Mouse (Mus musculus): ENCODE data around the gene Inka2. TPM values are rescaled to one million over a fixed set of nuclear protein-coding genes. Genes with fewer than 3 reads are reported as not detected.
"Not testable (repeated sequence)": the region's sequence is repeated elsewhere in the genome, so short reads cannot be mapped to it uniquely, and the experiment has no call there.

Inka2 gene
- polyA plus RNA-seq, 1 experiment from 2014 or later: 2.6 TPM

DNA sequence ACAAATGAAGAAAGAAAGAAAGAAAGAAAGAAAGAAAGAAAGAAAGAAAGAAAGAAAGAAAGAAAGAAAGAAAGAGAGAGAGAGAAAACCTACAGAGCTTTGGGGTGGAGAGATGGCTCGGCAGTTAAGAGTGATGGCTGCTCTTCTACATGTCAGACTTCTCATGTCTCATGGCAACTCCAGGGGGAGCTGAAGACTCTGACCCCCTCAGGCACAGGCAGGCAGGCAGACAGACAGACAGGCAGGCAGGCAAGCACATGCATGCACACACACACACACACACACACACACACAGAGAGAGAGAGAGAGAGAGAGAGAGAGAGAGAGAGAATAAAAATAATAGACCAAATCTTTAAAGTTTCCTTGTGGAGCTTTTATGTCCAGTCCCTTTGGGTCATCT lies 3.6 kb upstream of the Inka2 start:
- H3K4me1 ChIP-seq: peaks cover 47% of the 10 kb centered on the region
- not testable (repeated sequence) for ATAC-seq (ENCODE audit: borderline replicate concordance, extremely low read depth, low FRiP score, low TSS enrichment); H3K27ac ChIP-seq; H3K4me3 ChIP-seq; H3K9me3 ChIP-seq; H3K9ac ChIP-seq; H3K36me3 ChIP-seq; H3K4me2 ChIP-seq; H3K27me3 ChIP-seq
- 25% methylated on average over 1 of the region's 1 CpGs for WGBS

GRCm38 (mm10) chr3:105701399-105701798 lies 3.0 kb upstream of the Inka2 start:
- no peak overlapping the region for H3K4me3 ChIP-seq
- no peaks in the 10 kb centered on the region for H3K9me3 ChIP-seq
- peaks cover 47% of the 10 kb centered on the region for H3K4me1 ChIP-seq
- no peak overlapping the region for H3K4me2 ChIP-seq
- no peak for ATAC-seq (ENCODE audit: borderline replicate concordance, extremely low read depth, low FRiP score, low TSS enrichment)
- 46% methylated on average over 5 of the region's 5 CpGs for WGBS
- H3K27me3 ChIP-seq: peaks cover 6% of the 10 kb centered on the region; the same call in 1 of the 2 replicates
- H3K27ac ChIP-seq: no peak overlapping the region
- no peaks in the 10 kb centered on the region for H3K36me3 ChIP-seq
- no peak overlapping the region for H3K9ac ChIP-seq

DNA sequence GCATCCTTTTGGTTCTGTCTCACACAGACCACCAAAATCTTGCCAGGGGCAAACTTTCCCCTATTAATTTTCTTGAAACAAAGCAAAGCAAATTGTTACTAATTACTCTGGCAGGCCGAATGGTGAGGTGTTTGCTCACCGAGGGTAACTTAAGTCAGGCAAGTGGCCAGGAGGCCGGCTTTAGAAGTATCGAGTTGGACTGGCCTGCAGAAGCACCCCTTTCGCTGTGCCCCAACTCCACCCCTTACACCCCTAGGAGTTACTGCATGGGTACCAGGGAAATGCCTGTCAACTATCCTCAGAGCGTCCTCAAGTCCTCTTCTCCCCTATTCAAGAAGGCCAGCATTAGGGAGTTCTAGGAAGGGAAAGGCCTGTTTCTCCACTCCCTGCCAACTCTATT lies 828 bp upstream of the Inka2 start:
- ATAC-seq (ENCODE audit: borderline replicate concordance, extremely low read depth, low FRiP score, low TSS enrichment): no peak
- no peaks in the 10 kb centered on the region for H3K36me3 ChIP-seq
- no peaks in the 10 kb centered on the region for H3K27me3 ChIP-seq
- 0 out of 2 replicates have a peak overlapping the region, but pooled peaks have one; percentile 57 for H3K4me3 ChIP-seq
- peak overlapping the region; percentile 98 for H3K4me2 ChIP-seq
- no peak overlapping the region for H3K9ac ChIP-seq
- peaks cover 61% of the 10 kb centered on the region for H3K4me1 ChIP-seq
- H3K27ac ChIP-seq: peak overlapping the region; percentile 55; the same call in 1 of the 2 replicates
- WGBS: 46% methylated on average over 6 of the region's 6 CpGs
- no peaks in the 10 kb centered on the region for H3K9me3 ChIP-seq

DNA sequence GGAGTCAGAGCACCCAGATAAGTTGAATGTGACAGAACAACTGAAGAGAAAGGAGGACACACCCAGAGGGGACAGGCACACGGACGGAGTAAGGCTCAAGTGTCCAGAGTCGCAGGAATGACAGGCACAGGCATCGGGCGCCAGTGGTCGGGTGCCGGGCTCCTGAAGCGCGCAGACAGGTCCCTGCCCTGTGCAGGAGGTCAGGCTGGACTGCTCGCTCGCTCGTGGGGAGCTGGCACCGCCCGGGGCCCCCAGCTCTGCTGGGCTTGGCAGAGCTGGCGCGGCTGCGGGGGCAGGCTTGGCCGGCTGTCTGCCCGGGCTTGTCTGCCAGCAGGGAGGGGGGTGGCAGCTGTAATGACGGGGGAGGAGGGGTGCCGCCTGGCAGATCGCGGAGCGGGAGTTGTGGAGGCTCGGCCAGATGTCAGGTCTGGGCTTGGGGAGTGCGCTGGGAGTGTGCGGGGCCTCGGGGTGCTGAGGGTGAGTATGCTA lies 706 bp downstream of the Inka2 start:
- Histone ChIP-seq H3K36me3 (no peaks in the 10 kb centered on the region), H3K4me1 (peaks cover 60% of the 10 kb centered on the region), H3K4me3 (peak overlapping the region; percentile 57), H3K4me2 (peak overlapping the region; percentile 98), H3K27me3 (no peaks in the 10 kb centered on the region), H3K27ac (peak overlapping the region; percentile 67; the same call in 1 of the 2 replicates), H3K9me3 (no peaks in the 10 kb centered on the region), H3K9ac (peak overlapping the region; percentile 60)
- 1% methylated on average over 28 of the region's 28 CpGs for WGBS
- ATAC-seq (ENCODE audit: borderline replicate concordance, extremely low read depth, low FRiP score, low TSS enrichment): peak; percentile 23

- Histone ChIP-seq H3K4me2 (peak overlapping the region; percentile 98), H3K4me3 (peak overlapping the region; percentile 57), H3K9me3 (no peaks in the 10 kb centered on the region), H3K4me1 (peaks cover 64% of the 10 kb centered on the region), H3K27me3 (no peaks in the 10 kb centered on the region), H3K9ac (peak overlapping the region; percentile 60), H3K36me3 (no peaks in the 10 kb centered on the region), H3K27ac (no peak overlapping the region)
- WGBS: 40% methylated on average over 3 of the region's 3 CpGs
- no peak for ATAC-seq (ENCODE audit: borderline replicate concordance, extremely low read depth, low FRiP score, low TSS enrichment)
These were observed 1.2 kb downstream of the Inka2 start for GRCm38 (mm10) chr3:105705561-105705960.

- no peak for ATAC-seq (ENCODE audit: borderline replicate concordance, extremely low read depth, low FRiP score, low TSS enrichment)
- Histone ChIP-seq H3K4me1 (peaks cover 63% of the 10 kb centered on the region), H3K36me3 (no peaks in the 10 kb centered on the region), H3K27me3 (no peaks in the 10 kb centered on the region), H3K9me3 (no peaks in the 10 kb centered on the region), H3K27ac (peak overlapping the region; percentile 48), H3K4me3 (no peak overlapping the region; the same call in 1 of the 2 replicates), H3K9ac (no peak overlapping the region), H3K4me2 (peak overlapping the region; percentile 98)
- 31% methylated on average over 4 of the region's 4 CpGs for WGBS
These were observed 2.1 kb downstream of the Inka2 start for GRCm38 (mm10) chr3:105706366-105707020.

DNA sequence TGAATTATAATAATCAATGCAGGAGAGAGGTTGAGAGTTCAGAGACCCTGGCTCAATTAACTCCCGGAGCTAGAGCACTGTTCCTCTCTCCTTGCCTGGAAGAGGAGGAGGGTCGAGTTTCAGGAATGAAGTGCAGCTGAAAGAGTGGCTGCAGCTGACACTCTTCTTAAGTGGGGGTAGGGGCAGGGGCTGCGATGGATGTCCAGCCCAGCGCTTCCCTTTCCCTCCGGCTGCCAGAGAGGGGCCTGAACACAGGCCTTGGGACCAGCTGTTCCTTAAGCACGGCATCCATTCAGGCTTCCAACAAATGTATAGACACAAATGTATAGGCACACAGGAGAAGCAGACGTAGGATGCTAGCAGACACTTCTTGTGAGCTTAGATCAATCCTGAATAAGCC lies 3.2 kb downstream of the Inka2 start:
- H3K4me3 ChIP-seq: no peak overlapping the region
- H3K9ac ChIP-seq: no peak overlapping the region
- no peak overlapping the region for H3K4me2 ChIP-seq
- no peak for ATAC-seq (ENCODE audit: borderline replicate concordance, extremely low read depth, low FRiP score, low TSS enrichment)
- H3K36me3 ChIP-seq: no peaks in the 10 kb centered on the region
- no peaks in the 10 kb centered on the region for H3K27me3 ChIP-seq
- H3K9me3 ChIP-seq: no peaks in the 10 kb centered on the region
- peaks cover 57% of the 10 kb centered on the region for H3K4me1 ChIP-seq
- peak overlapping the region; percentile 17; the same call in 1 of the 2 replicates for H3K27ac ChIP-seq
- 21% methylated on average over 7 of the region's 7 CpGs for WGBS

- H3K27ac ChIP-seq: peak overlapping the region; percentile 49
- 44% methylated on average over 6 of the region's 6 CpGs for WGBS
- no peak overlapping the region for H3K9ac ChIP-seq
- H3K4me2 ChIP-seq: no peak overlapping the region
- no peaks in the 10 kb centered on the region for H3K9me3 ChIP-seq
- no peaks in the 10 kb centered on the region for H3K36me3 ChIP-seq
- peak; percentile 37; the same call in 1 of the 2 replicates for ATAC-seq (ENCODE audit: borderline replicate concordance, extremely low read depth, low FRiP score, low TSS enrichment)
- H3K4me3 ChIP-seq: no peak overlapping the region
- H3K4me1 ChIP-seq: peaks cover 54% of the 10 kb centered on the region
- H3K27me3 ChIP-seq: no peaks in the 10 kb centered on the region
These were observed 5.8 kb downstream of the Inka2 start for GRCm38 (mm10) chr3:105710246-105710645.

GRCm38 (mm10) chr3:105711741-105712140 lies 7.3 kb downstream of the Inka2 start:
- H3K4me2 ChIP-seq: no peak overlapping the region
- H3K4me3 ChIP-seq: no peak overlapping the region
- no peaks in the 10 kb centered on the region for H3K27me3 ChIP-seq
- H3K27ac ChIP-seq: no peak overlapping the region
- H3K9ac ChIP-seq: no peak overlapping the region
- whole genome bisulfite sequencing: 65% methylated on average over 7 of the region's 7 CpGs
- H3K9me3 ChIP-seq: no peaks in the 10 kb centered on the region
- peaks cover 49% of the 10 kb centered on the region for H3K4me1 ChIP-seq
- ATAC-seq (ENCODE audit: borderline replicate concordance, extremely low read depth, low FRiP score, low TSS enrichment): no peak
- no peaks in the 10 kb centered on the region for H3K36me3 ChIP-seq

GRCm38 (mm10) chr3:105712827-105713226 lies 8.4 kb downstream of the Inka2 start:
- no peak for ATAC-seq (ENCODE audit: borderline replicate concordance, extremely low read depth, low FRiP score, low TSS enrichment)
- Histone ChIP-seq H3K36me3 (0 out of 2 replicates have a peak, but pooled peaks cover 4% of the 10 kb centered on the region), H3K27me3 (no peaks in the 10 kb centered on the region), H3K27ac (no peak overlapping the region), H3K4me2 (no peak overlapping the region), H3K4me1 (peaks cover 38% of the 10 kb centered on the region), H3K9me3 (no peaks in the 10 kb centered on the region), H3K9ac (no peak overlapping the region), H3K4me3 (no peak overlapping the region)

DNA sequence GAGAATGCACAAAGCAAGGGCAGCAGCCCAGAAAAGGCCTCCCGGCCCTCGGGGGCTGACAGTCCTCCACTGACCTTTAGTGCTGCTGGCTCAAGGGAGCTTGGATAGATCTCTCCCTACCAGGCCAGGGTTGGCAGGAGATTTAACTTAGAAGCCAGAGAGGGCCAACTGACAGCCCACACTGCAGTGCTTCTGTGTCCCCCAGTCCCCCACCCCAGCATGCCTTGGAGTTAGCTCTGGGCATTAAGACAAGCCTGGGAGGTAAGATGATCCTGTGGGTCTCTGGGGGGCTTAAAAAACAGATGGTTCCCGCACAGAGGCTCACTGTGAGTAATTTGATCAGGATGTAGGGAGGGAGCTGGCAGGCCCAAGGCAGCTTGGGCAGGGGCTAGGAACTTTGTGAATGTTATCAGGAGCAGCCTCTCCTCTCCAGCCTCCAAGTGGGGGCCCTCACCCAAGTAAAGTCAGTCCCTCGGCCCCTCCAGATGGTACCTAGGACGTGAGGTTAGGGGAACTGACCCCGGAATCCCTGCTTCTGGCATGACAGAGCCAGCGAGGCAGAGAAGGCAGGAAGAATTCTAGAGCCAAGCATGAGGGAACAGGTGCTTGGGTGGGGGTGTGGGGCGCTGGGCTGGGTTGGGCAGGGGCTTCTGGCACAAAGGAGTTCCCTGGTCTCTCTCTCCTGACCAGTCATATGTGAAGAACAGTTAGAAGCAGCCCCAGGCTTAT lies 9.9 kb downstream of the Inka2 start:
- 15% methylated on average over 8 of the region's 8 CpGs for WGBS
- no peak overlapping the region for H3K27ac ChIP-seq

GRCm38 (mm10) chr3:105714820-105715167 lies 10.4 kb downstream of the Inka2 start:
- peaks cover 27% of the 10 kb centered on the region for H3K4me1 ChIP-seq

More for the DNA sequence above, 9.9 kb downstream of the Inka2 start:
- H3K36me3 ChIP-seq: 0 out of 2 replicates have a peak, but pooled peaks cover 4% of the 10 kb centered on the region
- H3K4me3 ChIP-seq: no peak overlapping the region
- H3K4me2 ChIP-seq: no peak overlapping the region
- ATAC-seq (ENCODE audit: borderline replicate concordance, extremely low read depth, low FRiP score, low TSS enrichment): no peak
- H3K4me1 ChIP-seq: peaks cover 30% of the 10 kb centered on the region
- no peaks in the 10 kb centered on the region for H3K27me3 ChIP-seq
- no peak overlapping the region for H3K9ac ChIP-seq
- H3K9me3 ChIP-seq: no peaks in the 10 kb centered on the region

More at GRCm38 (mm10) chr3:105714820-105715167, 10.4 kb downstream of the Inka2 start:
- H3K9me3 ChIP-seq: no peaks in the 10 kb centered on the region
- 0 out of 2 replicates have a peak, but pooled peaks cover 4% of the 10 kb centered on the region for H3K36me3 ChIP-seq
- no peak overlapping the region for H3K27ac ChIP-seq
- H3K4me2 ChIP-seq: no peak overlapping the region
- no peak overlapping the region for H3K4me3 ChIP-seq
- ATAC-seq (ENCODE audit: borderline replicate concordance, extremely low read depth, low FRiP score, low TSS enrichment): no peak
- H3K27me3 ChIP-seq: no peaks in the 10 kb centered on the region
- H3K9ac ChIP-seq: no peak overlapping the region
